Mouse (Mus musculus) frontal cortex, adult 2 months (tissue): ENCODE data around the gene Vmn2r82. TPM values are rescaled to one million over a fixed set of nuclear protein-coding genes. Genes with fewer than 3 reads are reported as not detected.
"Not testable (repeated sequence)": the region's sequence is repeated elsewhere in the genome, so short reads cannot be mapped to it uniquely, and the experiment has no call there.

Experiments
- DNase-seq, 2 experiments: peaks; one replicate each; pipeline ENCODE4 v3.0.0; 2022; ENCODE audit warnings: low spot score in 1 of 2; ENCODE audit errors: extremely low spot score in 1 of 2
- polyA plus RNA-seq: library from polyadenylated mRNA; depleted of rRNA; stranded (reverse); fragments of >200 nt; gene quantifications from 2 replicates; pipeline ENCODE4 v1.2.3, GENCODE M21; 2012; rRNA removed

The Vmn2r82 gene
- polyA plus RNA-seq = not detected in 2 replicates

DNA sequence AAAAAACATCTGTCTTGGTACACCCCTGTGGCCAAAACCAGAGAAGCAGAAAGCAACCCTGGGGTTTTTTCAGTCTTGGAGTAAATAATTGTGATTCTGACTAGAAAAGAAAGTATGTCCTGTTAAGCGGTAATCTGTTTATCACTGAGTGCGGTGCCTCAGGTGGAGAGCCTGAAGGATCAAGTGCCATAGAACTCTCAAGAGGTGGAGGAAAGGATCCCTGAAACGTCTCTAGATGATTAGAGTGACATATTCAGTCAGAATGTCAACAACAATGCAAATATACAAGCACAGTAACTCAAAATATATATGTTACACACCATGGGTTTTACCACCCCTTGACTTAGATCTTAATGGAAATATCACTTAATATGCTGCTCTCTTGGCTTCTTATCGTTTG lies at the start of gene Vmn2r82:
TSS of gene Vmn2r82 (plus strand) at position 301 of the 400 bp plus-strand sequence.
- DNase-seq = not testable (repeated sequence)

- peak in 1 of 2 experiments; percentile 4 for DNase-seq
Measured at GRCm38 (mm10) chr10:79322033-79322736, 34.1 kb upstream of the Vmn2r82 start.

DNA sequence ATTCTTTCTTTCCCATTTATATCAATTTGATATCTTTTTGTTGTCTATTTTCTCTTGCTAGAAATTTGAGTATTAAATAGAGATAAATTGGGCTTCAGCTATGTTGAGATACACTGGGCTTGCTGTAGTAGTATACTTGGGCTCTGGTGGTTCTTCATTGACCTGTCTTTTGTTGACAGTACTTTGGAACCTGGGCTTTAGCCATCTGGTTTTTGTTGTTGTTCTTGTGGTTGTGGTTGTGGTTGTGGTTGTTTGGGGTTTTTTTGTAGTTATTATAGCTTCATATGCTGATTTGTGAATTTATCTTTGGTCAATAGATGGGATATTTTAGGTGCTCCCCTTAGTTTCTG lies 33.6 kb upstream of the Vmn2r82 start:
- no peak for DNase-seq

GRCm38 (mm10) chr10:79399946-79400700 lies 43.8 kb downstream of the Vmn2r82 start:
- DNase-seq = not testable (repeated sequence)

DNA sequence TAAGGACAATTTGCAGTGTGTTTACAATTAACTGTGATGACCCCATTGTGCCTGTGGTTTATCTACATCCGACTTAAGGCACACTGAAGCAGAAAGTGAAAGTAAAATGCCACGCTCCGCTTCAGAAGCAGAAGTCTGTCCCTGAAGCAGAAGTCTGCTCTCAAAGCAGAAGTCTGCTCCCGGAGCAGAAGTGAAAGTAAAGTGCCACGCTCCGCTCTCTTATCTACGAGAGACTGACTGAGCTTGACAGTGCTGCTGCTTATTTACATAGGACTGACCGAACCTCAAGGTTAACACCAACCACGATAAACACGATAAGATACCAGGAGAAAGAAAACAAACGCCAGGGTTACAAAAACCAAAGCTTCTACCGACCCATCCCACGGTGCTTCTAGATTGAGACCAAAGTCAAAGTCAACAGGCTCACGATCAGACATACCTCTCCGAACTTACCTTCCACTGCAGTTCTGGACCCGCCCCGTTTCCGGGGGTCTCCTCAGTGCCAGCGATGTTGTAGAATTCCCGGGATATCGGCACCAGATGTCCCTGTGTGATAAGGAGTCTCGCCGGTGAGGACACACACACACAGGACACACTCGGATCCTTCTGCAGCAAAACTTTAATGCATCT lies 60.9 kb downstream of the Vmn2r82 start:
- no peak for DNase-seq

- not testable (repeated sequence) for DNase-seq
Measured at GRCm38 (mm10) chr10:79417772-79418170, 61.5 kb downstream of the Vmn2r82 start.

DNA sequence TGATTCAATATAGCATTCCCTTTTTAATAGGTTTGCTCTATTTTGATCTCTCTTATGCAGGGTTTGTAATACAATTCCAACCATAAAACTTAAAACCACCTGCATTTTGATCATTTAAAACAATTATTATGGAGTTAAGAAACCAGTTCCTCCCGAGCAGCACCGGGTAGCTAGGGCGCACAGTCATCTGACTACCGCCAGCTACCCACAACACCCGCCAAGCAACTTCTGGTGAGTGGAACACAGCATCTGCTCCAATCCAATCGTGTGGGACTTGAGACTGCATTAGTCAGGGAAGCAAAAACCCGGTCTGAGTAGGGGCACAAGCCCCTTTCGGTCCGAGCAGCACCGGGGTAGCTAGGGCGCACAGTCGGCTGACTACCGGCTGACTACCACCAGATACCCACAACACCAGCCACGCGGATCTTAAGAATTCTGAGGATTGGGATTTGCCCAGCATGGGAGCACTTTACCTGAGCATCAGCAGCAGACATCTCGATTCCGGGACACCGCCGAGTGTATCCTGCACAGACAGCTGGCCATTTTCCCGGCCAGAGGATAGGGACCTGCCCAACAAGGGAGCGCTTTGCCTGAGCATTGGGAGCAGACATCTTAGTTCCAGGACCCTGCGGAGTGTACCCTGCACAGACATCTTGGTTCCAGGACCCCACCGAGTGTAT lies 79.0 kb downstream of the Vmn2r82 start:
- DNase-seq = not testable (repeated sequence)

Other genes with a start within 250 kb of the Vmn2r82 start
- gene Vmn2r80, start 207.8 kb upstream of the Vmn2r82 start, polyA plus RNA-seq = not detected in 2 replicates
- gene Vmn2r81, start 108.8 kb upstream of the Vmn2r82 start, polyA plus RNA-seq = not detected in 2 replicates
- not detected in 2 replicates for gene Vmn2r83, start 112.2 kb downstream of the Vmn2r82 start, polyA plus RNA-seq
- gene Plpp2, start 177.3 kb downstream of the Vmn2r82 start, polyA plus RNA-seq = 2.6 and 3.5 TPM in 2 replicates
- gene Mier2, start 198.7 kb downstream of the Vmn2r82 start, polyA plus RNA-seq = 84.8 and 89.0 TPM in 2 replicates
- gene Theg, start 230.8 kb downstream of the Vmn2r82 start, polyA plus RNA-seq = 1.1 and 2.0 TPM in 2 replicates